Mouse (Mus musculus) ES-E14 (cell line): Measurements from ENCODE around the gene Snx14. TPM values are rescaled to one million over a fixed set of nuclear protein-coding genes. Genes with fewer than 3 reads are reported as not detected.
A peak's percentile ranks its signal among the peaks of the same experiment; 100 is the strongest.
"Not testable (repeated sequence)": the region's sequence is repeated elsewhere in the genome, so short reads cannot be mapped to it uniquely, and the experiment has no call there.

Experiments
- DNase-seq: peaks from one replicate; pipeline ENCODE4 v3.0.0-alpha.2; 2013; ENCODE audit warnings: low read depth, low spot score
- H3K27ac ChIP-seq: 2 replicates; pipeline ENCODE4 v1.5.1; 2012; ENCODE audit warnings: low read depth, mild to moderate bottlenecking, low read length, moderate library complexity, mixed read lengths; ENCODE audit not compliant: poor library complexity, insufficient read depth, severe bottlenecking
- H3K36me3 ChIP-seq: 2 replicates; pipeline ENCODE4 v1.6.1; 2012; ENCODE audit warnings: mild to moderate bottlenecking, low read length, moderate library complexity, mixed read lengths; ENCODE audit not compliant: control insufficient read depth, poor library complexity, insufficient read depth, severe bottlenecking
- H3K4me1 ChIP-seq, 2 experiments: fragments of 150-350 bp in 1 of 2; sonication (generic) in 1 of 2; 2 replicates each; pipeline ENCODE4 v1.6.1; 2012; ENCODE audit warnings: low read length in 2 of 2, mild to moderate bottlenecking in 1 of 2, mixed read lengths in 1 of 2; ENCODE audit not compliant: control insufficient read depth in 2 of 2, insufficient read depth in 2 of 2, poor library complexity in 1 of 2
- H3K4me3 ChIP-seq, 2 experiments: fragments of 150-350 bp in 1 of 2; sonication (generic) in 1 of 2; 2 replicates each; pipeline ENCODE4 v1.5.1; 2012; ENCODE audit warnings: low read length in 2 of 2, low read depth in 1 of 2, mild to moderate bottlenecking in 1 of 2, mixed read lengths in 1 of 2; ENCODE audit not compliant: insufficient read depth in 1 of 2, poor library complexity in 1 of 2, severe bottlenecking in 1 of 2
- H3K9ac ChIP-seq: 2 replicates; pipeline ENCODE4 v1.6.1; 2012; ENCODE audit warnings: low read depth, mild to moderate bottlenecking, low read length, mixed read lengths; ENCODE audit not compliant: poor library complexity, insufficient read depth, severe bottlenecking
- H3K9me3 ChIP-seq: fragments of 150-350 bp; sonication (generic); 2 replicates; pipeline ENCODE4 v1.6.1; 2012; ENCODE audit warnings: low read depth, mild to moderate bottlenecking, low read length; ENCODE audit not compliant: control insufficient read depth, insufficient read depth
- CHD2 ChIP-seq: IDR thresholded peaks from 2 replicates; pipeline ENCODE4 v1.6.1; 2014; ENCODE audit warnings: mild to moderate bottlenecking, low read depth, low read length, inconsistent platforms
- HCFC1 ChIP-seq: IDR thresholded peaks from 2 replicates; pipeline ENCODE4 v1.6.1; 2012; ENCODE audit warnings: low read length, inconsistent platforms, borderline replicate concordance; ENCODE audit not compliant: insufficient read depth
- MAFK ChIP-seq: IDR thresholded peaks from 2 replicates; pipeline ENCODE4 v1.6.1; 2014; ENCODE audit warnings: mild to moderate bottlenecking, low read depth, low read length, inconsistent platforms; ENCODE audit not compliant: insufficient read depth
- ZC3H11A ChIP-seq: IDR thresholded peaks from 2 replicates; pipeline ENCODE4 v1.6.1; 2012; ENCODE audit warnings: low read depth, mild to moderate bottlenecking, inconsistent platforms, low read length, borderline replicate concordance
- ZNF384 ChIP-seq: IDR thresholded peaks from 2 replicates; pipeline ENCODE4 v1.6.1; 2012; ENCODE audit warnings: low read depth, low read length, inconsistent platforms
- in situ Hi-C, 2 experiments: fragments of 600-800 bp; cut with MboI; formaldehyde crosslinking; loops; one replicate each; pipeline ENCODE4 v1.15.1; 2025; ENCODE audit warnings: low sequenced_read_pairs in 2 of 2, inconsistent platforms in 1 of 2; ENCODE audit not compliant: unreplicated experiment in 2 of 2
- total RNA-seq: library from RNA; depleted of rRNA; stranded (reverse); fragments of 300-350 nt; gene quantifications from 2 replicates; pipeline ENCODE4 v1.2.3, GENCODE M21; 2012; rRNA removed

Snx14 gene
- total RNA-seq = 35.2 and 37.5 TPM in 2 replicates

- Histone ChIP-seq H3K9me3 (no peaks in the 10 kb centered on the region), H3K4me1 (peaks cover 0 to 2% of the 10 kb centered on the region in 2 experiments; a peak in 1 of 4 replicates), H3K27ac (peak within 1 kb of the TSS; percentile 24; the same call in 1 of the 2 replicates), H3K36me3 (no peaks in the 10 kb centered on the region), H3K4me3 (peak within 1 kb of the TSS; percentile 80 to 91), H3K9ac (peak within 1 kb of the TSS; percentile 94)
- TF ChIP-seq MAFK = no peak
- TF ChIP-seq ZC3H11A = no peak
- peak; percentile 93 for TF ChIP-seq HCFC1
- DNase-seq = peak; percentile 86
- in situ Hi-C loops = no loop called here
These were observed at the start of gene Snx14 for GRCm38 (mm10) chr9:88438555-88439237. Gene Snx14 (minus strand): TSS chr9:88438958.

- in situ Hi-C loops = no loop called here
- Histone ChIP-seq H3K36me3 (no peaks in the 10 kb centered on the region; the same call in 1 of the 2 replicates), H3K4me3 (no peak overlapping the region; a peak in 2 of 4 replicates), H3K9me3 (no peaks in the 10 kb centered on the region), H3K9ac (no peak overlapping the region; the same call in 1 of the 2 replicates), H3K4me1 (peaks cover 10 to 14% of the 10 kb centered on the region in 2 experiments), H3K27ac (peak overlapping the region; percentile 33; the same call in 1 of the 2 replicates)
- DNase-seq = no peak
- TF ChIP-seq ZC3H11A (no peak), CHD2 (no peak), ZNF384 (no peak), HCFC1 (no peak), MAFK (no peak)
These were observed 45.8 kb upstream of the Snx14 start for GRCm38 (mm10) chr9:88484531-88484930.

- peak overlapping the region; percentile 63 to 83 for H3K4me3 ChIP-seq
- DNase-seq = peak; percentile 60
- TF ChIP-seq ZNF384 (no peak), CHD2 (no peak)
- peak overlapping the region; percentile 91 for H3K27ac ChIP-seq
- peaks cover 10 to 14% of the 10 kb centered on the region in 2 experiments for H3K4me1 ChIP-seq
- H3K9me3 ChIP-seq = no peaks in the 10 kb centered on the region
- peak overlapping the region; percentile 80 for H3K9ac ChIP-seq
- in situ Hi-C loops = no loop called here
- no peaks in the 10 kb centered on the region; the same call in 1 of the 2 replicates for H3K36me3 ChIP-seq
These were observed 44.2 kb upstream of the Snx14 start for GRCm38 (mm10) chr9:88482829-88483396.

- Histone ChIP-seq H3K9ac (peak within 1 kb of the TSS; percentile 99), H3K4me3 (peak within 1 kb of the TSS; percentile 94 to 96), H3K4me1 (peaks cover 10 to 14% of the 10 kb centered on the region in 2 experiments), H3K27ac (peak within 1 kb of the TSS; percentile 98)
- H3K36me3 ChIP-seq, in situ Hi-C loops, H3K9me3 ChIP-seq: not testable (repeated sequence)
- DNase-seq = peak; percentile 84
These were observed 43.6 kb upstream of the Snx14 start, which contains the start of gene Syncrip for GRCm38 (mm10) chr9:88482230-88482828. Gene Syncrip (minus strand): TSS chr9:88482574.

- Histone ChIP-seq H3K27ac (peak overlapping the region; percentile 98), H3K9ac (peak overlapping the region; percentile 99), H3K36me3 (no peaks in the 10 kb centered on the region; the same call in 1 of the 2 replicates), H3K4me1 (peaks cover 10 to 14% of the 10 kb centered on the region in 2 experiments), H3K4me3 (peak overlapping the region; percentile 94 to 96), H3K9me3 (no peaks in the 10 kb centered on the region)
- in situ Hi-C loops = no loop called here
- DNase-seq = no peak
- TF ChIP-seq ZNF384 = no peak
- no peak for TF ChIP-seq CHD2
- no peak for TF ChIP-seq HCFC1
- TF ChIP-seq ZC3H11A = no peak
- no peak for TF ChIP-seq MAFK
These were observed 43.0 kb upstream of the Snx14 start for GRCm38 (mm10) chr9:88481791-88482160.
